Mouse (Mus musculus) MEL (cell line): ENCODE data around the gene Gramd1b. TPM values are rescaled to one million over a fixed set of nuclear protein-coding genes. Genes with fewer than 3 reads are reported as not detected.

Experiments used
- DNase-seq: peaks from one replicate; pipeline ENCODE4 v3.0.0; 2011; ENCODE audit warnings: low read depth, low spot score
- H3K27ac ChIP-seq: 2 replicates; pipeline ENCODE4 v1.5.1; 2012; ENCODE audit warnings: low read depth, mild to moderate bottlenecking, control low read depth, low read length, moderate library complexity; ENCODE audit not compliant: control insufficient read depth
- H3K27me3 ChIP-seq, 2 experiments: fragments of 150-350 bp in 1 of 2; sonication (generic) in 1 of 2; 2 replicates each; pipeline ENCODE4 v1.6.1; 2012; ENCODE audit warnings: low read length in 2 of 2, mild to moderate bottlenecking in 2 of 2, improper control_type of control experiment in 1 of 2, moderate library complexity in 1 of 2; ENCODE audit not compliant: insufficient read depth in 2 of 2, control insufficient read depth in 1 of 2
- H3K36me3 ChIP-seq, 2 experiments: 2 replicates each; pipeline ENCODE4 v1.6.1; 2012 to 2014; ENCODE audit warnings: low read length in 2 of 2, improper control_type of control experiment in 1 of 2, inconsistent platforms in 1 of 2, mild to moderate bottlenecking in 1 of 2; ENCODE audit not compliant: insufficient read depth in 2 of 2, control insufficient read depth in 1 of 2
- H3K4me1 ChIP-seq, 2 experiments: fragments of 150-350 bp in 1 of 2; sonication (generic) in 1 of 2; 2 replicates each; pipeline ENCODE4 v1.6.1; 2012; ENCODE audit warnings: low read length in 2 of 2, improper control_type of control experiment in 1 of 2, mild to moderate bottlenecking in 1 of 2; ENCODE audit not compliant: insufficient read depth in 2 of 2, control insufficient read depth in 1 of 2
- H3K4me3 ChIP-seq, 2 experiments: fragments of 150-350 bp in 1 of 2; sonication (generic) in 1 of 2; 2 replicates each; pipeline ENCODE4 v1.5.1; 2012; ENCODE audit warnings: low read depth in 2 of 2, low read length in 2 of 2, mild to moderate bottlenecking in 2 of 2, moderate library complexity in 2 of 2, control low read depth in 1 of 2, improper control_type of control experiment in 1 of 2; ENCODE audit not compliant: control insufficient read depth in 1 of 2, insufficient read depth in 1 of 2
- H3K79me2 ChIP-seq: 2 replicates; pipeline ENCODE4 v1.6.1; 2012; ENCODE audit warnings: mild to moderate bottlenecking, low read length, moderate library complexity; ENCODE audit not compliant: control insufficient read depth, poor library complexity, insufficient read depth
- H3K9ac ChIP-seq: 2 replicates; pipeline ENCODE4 v1.6.1; 2012; ENCODE audit warnings: low read depth, mild to moderate bottlenecking, control low read depth, low read length, moderate library complexity; ENCODE audit not compliant: control insufficient read depth, poor library complexity, severe bottlenecking
- H3K9me3 ChIP-seq: fragments of 150-350 bp; sonication (generic); replicated peaks from 2 replicates; pipeline ENCODE4 v1.6.1; 2012; ENCODE audit warnings: mild to moderate bottlenecking, low read length, improper control_type of control experiment, moderate library complexity; ENCODE audit not compliant: insufficient read depth
- CHD1 ChIP-seq: IDR thresholded peaks from 2 replicates; pipeline ENCODE4 v1.6.1; 2012; ENCODE audit warnings: low read depth, mild to moderate bottlenecking, inconsistent platforms, low read length, improper control_type of control experiment
- CTCF ChIP-seq, 3 experiments: IDR thresholded peaks in 2 of 3; conservative IDR thresholded peaks in 1 of 3; 2 replicates each; pipeline ENCODE4 v1.5.1; 2011 to 2012; ENCODE audit warnings: low read length in 3 of 3, low read depth in 2 of 3, mild to moderate bottlenecking in 2 of 3, improper control_type of control experiment in 1 of 3, inconsistent platforms in 1 of 3, mixed read lengths in 1 of 3, moderate library complexity in 1 of 3; ENCODE audit not compliant: control insufficient read depth in 1 of 3, insufficient read depth in 1 of 3, poor library complexity in 1 of 3, severe bottlenecking in 1 of 3
- E2F4 ChIP-seq: IDR thresholded peaks from 2 replicates; pipeline ENCODE4 v1.6.1; 2011; ENCODE audit warnings: low read depth, low read length, improper control_type of control experiment, borderline replicate concordance
- ELF1 ChIP-seq: IDR thresholded peaks from 2 replicates; pipeline ENCODE4 v1.6.1; 2014; ENCODE audit warnings: low read depth, mild to moderate bottlenecking, inconsistent platforms, low read length, improper control_type of control experiment, moderate library complexity
- EP300 ChIP-seq, 2 experiments: IDR thresholded peaks; 2 replicates each; pipeline ENCODE4 v1.6.1; 2011; ENCODE audit warnings: improper control_type of control experiment in 2 of 2, low read length in 2 of 2, low read depth in 1 of 2, mild to moderate bottlenecking in 1 of 2
- GABPA ChIP-seq: IDR thresholded peaks from 2 replicates; pipeline ENCODE4 v1.6.1; 2012; ENCODE audit warnings: low read depth, mild to moderate bottlenecking, inconsistent platforms, low read length, improper control_type of control experiment, moderate library complexity
- GATA1 ChIP-seq: IDR thresholded peaks from 2 replicates; pipeline ENCODE4 v1.6.1; 2011; ENCODE audit warnings: low read depth, low read length, improper control_type of control experiment
- JUND ChIP-seq: IDR thresholded peaks from 2 replicates; pipeline ENCODE4 v1.6.1; 2011; ENCODE audit warnings: low read depth, mild to moderate bottlenecking, improper control_type of control experiment, low read length
- MAFK ChIP-seq: IDR thresholded peaks from 2 replicates; pipeline ENCODE4 v1.6.1; 2011; ENCODE audit warnings: low read depth, mild to moderate bottlenecking, low read length, improper control_type of control experiment, borderline replicate concordance
- MAX ChIP-seq: IDR thresholded peaks from 2 replicates; pipeline ENCODE4 v1.6.1; 2011; ENCODE audit warnings: low read length, improper control_type of control experiment
- MAZ ChIP-seq: IDR thresholded peaks from 2 replicates; pipeline ENCODE4 v1.6.1; 2012; ENCODE audit warnings: low read depth, mild to moderate bottlenecking, inconsistent platforms, low read length, improper control_type of control experiment
- NRF1 ChIP-seq: IDR thresholded peaks from 2 replicates; pipeline ENCODE4 v1.6.1; 2014; ENCODE audit warnings: low read depth, mild to moderate bottlenecking, inconsistent platforms, low read length, improper control_type of control experiment, moderate library complexity; ENCODE audit not compliant: poor library complexity, insufficient read depth, severe bottlenecking
- POLR2A ChIP-seq, 2 experiments: IDR thresholded peaks; 2 replicates each; pipeline ENCODE4 v1.6.1; 2011 to 2012; ENCODE audit warnings: low read length in 2 of 2, mild to moderate bottlenecking in 2 of 2, control low read depth in 1 of 2, improper control_type of control experiment in 1 of 2, low read depth in 1 of 2, moderate library complexity in 1 of 2; ENCODE audit not compliant: control insufficient read depth in 1 of 2, insufficient read depth in 1 of 2, poor library complexity in 1 of 2
- POLR2AphosphoS2 ChIP-seq: IDR thresholded peaks from 2 replicates; pipeline ENCODE4 v1.6.1; 2011; ENCODE audit warnings: low read length, improper control_type of control experiment
- POLR2AphosphoS5 ChIP-seq: IDR thresholded peaks from 2 replicates; pipeline ENCODE4 v1.6.1; 2012; ENCODE audit warnings: low read depth, borderline replicate concordance, mild to moderate bottlenecking, inconsistent platforms, low read length, moderate library complexity, mixed read lengths
- SIN3A ChIP-seq: IDR thresholded peaks from 2 replicates; pipeline ENCODE4 v1.6.1; 2012; ENCODE audit warnings: low read length, improper control_type of control experiment, inconsistent platforms
- SMC3 ChIP-seq: IDR thresholded peaks from 2 replicates; pipeline ENCODE4 v1.6.1; 2011; ENCODE audit warnings: low read depth, low read length, improper control_type of control experiment
- TAL1 ChIP-seq: IDR thresholded peaks from 2 replicates; pipeline ENCODE4 v1.6.1; 2012; ENCODE audit warnings: mild to moderate bottlenecking, inconsistent platforms, low read length, moderate library complexity, mixed read lengths
- TBP ChIP-seq: IDR thresholded peaks from 2 replicates; pipeline ENCODE4 v1.8.0; 2011; ENCODE audit warnings: low read depth, low read length, improper control_type of control experiment
- TCF12 ChIP-seq: IDR thresholded peaks from 2 replicates; pipeline ENCODE4 v1.6.1; 2014; ENCODE audit warnings: low read depth, mild to moderate bottlenecking, inconsistent platforms, low read length, improper control_type of control experiment, moderate library complexity
- UBTF ChIP-seq: IDR thresholded peaks from 2 replicates; pipeline ENCODE4 v1.6.1; 2012; ENCODE audit warnings: low read depth, mild to moderate bottlenecking, inconsistent platforms, low read length, improper control_type of control experiment, moderate library complexity, borderline replicate concordance; ENCODE audit not compliant: insufficient read depth
- USF1 ChIP-seq: IDR thresholded peaks from 2 replicates; pipeline ENCODE4 v1.6.1; 2014; ENCODE audit warnings: low read depth, mild to moderate bottlenecking, inconsistent platforms, low read length, improper control_type of control experiment, moderate library complexity
- ZNF384 ChIP-seq: IDR thresholded peaks from 2 replicates; pipeline ENCODE4 v1.6.1; 2012; ENCODE audit warnings: low read depth, mild to moderate bottlenecking, inconsistent platforms, low read length, improper control_type of control experiment
- polyA plus RNA-seq, 2 experiments: library from polyadenylated mRNA; stranded (reverse) in 1 of 2; unstranded in 1 of 2; fragments of >175 nt in 1 of 2; fragments of >200 nt in 1 of 2; gene quantifications; 2 replicates each; pipeline versions ENCODE4 v1.2.1 to v1.2.4; 2012; ENCODE audit warnings: low replicate concordance in 2 of 2, low read depth in 1 of 2; ENCODE audit not compliant: insufficient read length in 2 of 2, insufficient read depth in 1 of 2, missing spikeins in 1 of 2
- total RNA-seq: library from RNA; depleted of rRNA; stranded (reverse); fragments of 300-350 nt; gene quantifications from 2 replicates; pipeline ENCODE4 v1.2.3, GENCODE M21; 2012

Gene Gramd1b
- total and polyA plus RNA-seq, 3 experiments = not detected

DNA sequence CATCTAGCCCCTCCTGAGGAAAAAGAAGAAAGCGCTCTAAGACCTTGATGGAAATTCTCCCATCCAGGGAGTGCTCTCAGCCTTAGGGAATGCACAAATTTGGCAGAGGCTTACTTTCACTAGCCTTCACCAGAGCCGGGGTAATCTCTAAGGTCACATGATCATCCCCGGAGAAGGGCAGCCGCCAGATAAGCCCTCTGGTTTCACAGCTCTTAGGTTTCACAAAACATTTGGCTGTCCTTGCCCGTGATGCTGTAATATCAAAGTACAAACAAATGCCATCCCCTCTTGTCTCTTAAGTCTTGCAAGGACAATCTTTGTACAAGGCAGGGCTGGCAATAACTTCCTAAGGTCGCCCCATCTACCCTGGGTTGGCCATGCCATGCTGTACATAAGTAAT lies 70.4 kb downstream of the Gramd1b start:
- DNase-seq = no peak
- Histone ChIP-seq H3K36me3 (no peaks in the 10 kb centered on the region), H3K79me2 (no peaks in the 10 kb centered on the region), H3K4me1 (no peaks in the 10 kb centered on the region), H3K27ac (no peak overlapping the region), H3K9ac (no peak overlapping the region), H3K4me3 (no peak overlapping the region), H3K9me3 (no peaks in the 10 kb centered on the region), H3K27me3 (no peaks in the 10 kb centered on the region)
- TF ChIP-seq JUND (no peak), E2F4 (no peak), POLR2AphosphoS5 (no peak), ELF1 (no peak), CHD1 (no peak), TCF12 (no peak), MAZ (no peak), MAX (no peak), UBTF (no peak), TBP (no peak), POLR2A (IDR thresholded peaks at IDR 0.05; ENCODE audit: control insufficient read depth in 1 of 2, insufficient read depth in 1 of 2, low read depth in 1 of 2, low read length in 2 of 2, poor library complexity in 1 of 2) (no peak), MAFK (no peak)

DNA sequence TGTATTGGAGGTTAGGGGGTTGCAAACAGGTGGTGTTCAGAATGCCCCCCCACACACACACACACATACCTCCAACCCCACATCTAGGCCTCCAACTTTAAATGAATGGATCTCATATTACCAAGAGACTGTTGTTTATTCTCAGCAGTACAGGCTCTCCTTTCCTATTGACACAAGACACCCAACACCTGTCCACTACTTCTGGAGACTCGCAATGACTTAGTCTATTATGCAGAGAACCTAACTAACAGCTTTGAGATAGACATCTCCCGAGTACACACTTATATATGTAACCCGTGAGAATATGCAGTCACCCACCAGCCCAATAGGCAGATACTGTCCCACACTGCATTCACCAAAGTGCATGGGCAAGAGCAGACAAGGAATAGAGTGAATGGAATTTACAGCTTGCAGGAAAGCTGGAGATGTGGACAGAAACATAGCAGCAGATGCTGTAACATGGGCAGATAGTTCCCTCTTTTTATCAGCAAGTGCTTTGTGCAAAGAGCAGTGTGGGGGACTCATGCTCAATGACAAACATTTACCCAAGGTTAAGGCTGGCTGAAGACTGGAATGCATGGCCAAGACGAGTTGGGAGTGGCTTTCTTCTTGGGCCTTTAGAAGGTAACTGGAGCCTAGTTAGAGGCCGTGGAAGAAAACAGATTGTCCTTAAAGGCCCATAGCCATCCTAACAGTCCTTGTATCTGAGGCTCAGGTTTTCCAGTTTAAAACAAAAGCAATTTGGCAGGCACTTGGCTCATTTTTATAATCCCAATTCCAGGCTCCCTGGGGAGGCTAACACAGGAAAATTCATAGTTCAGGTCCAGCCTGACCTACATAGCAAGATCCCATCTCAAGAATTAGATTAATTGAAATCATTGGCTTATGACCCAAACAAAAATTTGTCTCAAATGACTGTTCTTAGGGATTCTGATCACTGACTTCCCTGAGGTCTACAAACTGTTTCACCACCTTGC lies 71.6 kb downstream of the Gramd1b start:
- no peak overlapping the region for H3K27ac ChIP-seq

More for the DNA sequence above, 71.6 kb downstream of the Gramd1b start:
- DNase-seq = no peak
- Histone ChIP-seq H3K4me3 (no peak overlapping the region), H3K9me3 (no peaks in the 10 kb centered on the region), H3K9ac (no peak overlapping the region), H3K36me3 (no peaks in the 10 kb centered on the region), H3K27me3 (no peaks in the 10 kb centered on the region), H3K79me2 (no peaks in the 10 kb centered on the region), H3K4me1 (no peaks in the 10 kb centered on the region)
- TF ChIP-seq USF1 = no peak
- no peak for TF ChIP-seq CHD1
- TF ChIP-seq GATA1 = no peak
- TF ChIP-seq EP300 (IDR thresholded peaks at IDR 0.05; ENCODE audit: low read depth in 1 of 2, low read length in 2 of 2) = no peak
- TF ChIP-seq POLR2A (IDR thresholded peaks at IDR 0.05; ENCODE audit: control insufficient read depth in 1 of 2, insufficient read depth in 1 of 2, low read depth in 1 of 2, low read length in 2 of 2, poor library complexity in 1 of 2) = no peak
- no peak for TF ChIP-seq ZNF384
- no peak for TF ChIP-seq SMC3
- TF ChIP-seq NRF1 = no peak
- TF ChIP-seq GABPA = no peak
- no peak for TF ChIP-seq SIN3A
- TF ChIP-seq MAZ = no peak
- TF ChIP-seq TAL1 = no peak
- TF ChIP-seq CTCF (IDR thresholded peaks at IDR 0.05 in 2 of 3, conservative IDR thresholded peaks at IDR 0.05 in 1 of 3; ENCODE audit: control insufficient read depth in 1 of 3, insufficient read depth in 1 of 3, low read depth in 2 of 3, low read length in 3 of 3, poor library complexity in 1 of 3, severe bottlenecking in 1 of 3) = no peak
- TF ChIP-seq POLR2AphosphoS5 = no peak
- no peak for TF ChIP-seq POLR2AphosphoS2
- TF ChIP-seq TBP = no peak
- TF ChIP-seq TCF12 = no peak
- no peak for TF ChIP-seq JUND
